ENCODE assay signal across 11 mouse cellular contexts in the genomic region with DNA sequence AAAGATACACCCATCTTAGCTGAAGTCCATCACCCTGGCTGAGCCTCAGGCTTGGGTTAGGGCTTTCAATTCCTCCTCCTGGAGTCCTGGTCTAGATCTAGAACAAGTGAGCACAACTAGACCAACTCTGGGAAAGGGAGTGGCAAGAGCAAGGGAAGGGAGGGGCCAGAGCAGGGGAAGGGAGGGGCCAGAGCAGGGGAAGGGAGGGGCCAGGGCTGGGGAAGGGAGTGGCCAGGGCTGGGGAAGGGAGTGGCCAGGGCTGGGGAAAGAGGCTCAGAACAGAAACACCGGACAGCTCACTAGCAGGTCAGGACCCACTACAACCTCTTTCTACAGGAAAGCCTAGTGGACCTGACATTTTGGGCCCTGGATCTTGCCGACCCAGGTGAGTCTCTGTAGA. TPM values are rescaled to one million over a fixed set of nuclear protein-coding genes. Genes with fewer than 3 reads are reported as not detected.
DNase-seq lines count a peak whose midpoint lies in the region; ATAC-seq lines count a peak whose summit lies in the region.
"Had no signal": no experiment of that assay in that cellular context is flagged by ENCODE, and none has a peak within 500 bp of the region (broad histone marks: within the 10 kb centered on the region; RNA-seq: fewer than 3 reads in every experiment).

No protein-coding gene starts in this region.

- H3K4me1 ChIP-seq in liver, embryonic 16.5 days (ENCODE audit: control insufficient read depth, low read depth, low read length), result 0 out of 2 replicates have a peak, but pooled peaks cover 2% of the 10 kb centered on the region
- H3K4me1 ChIP-seq: limb, embryonic 13.5 days had no signal

- ATAC-seq in liver, embryonic 16.5 days (ENCODE audit: low read depth), result 0 out of 2 replicates have a peak, but pooled peaks have one; percentile 39

- no peaks in the 10 kb centered on the region for H3K9me3 ChIP-seq in liver, embryonic 16.5 days (replicated peaks; ENCODE audit: control insufficient read depth, low read length)
- H3K9me3 ChIP-seq: limb, embryonic 13.5 days; neural tube, embryonic 13.5 days had no signal

- H3K27ac ChIP-seq in liver, embryonic 16.5 days (ENCODE audit: low read length), result no peak overlapping the region
- H3K27ac ChIP-seq: limb, embryonic 13.5 days; neural tube, embryonic 13.5 days had no signal

- H3K4me3 ChIP-seq in liver, embryonic 16.5 days (ENCODE audit: low read depth, low read length), result no peak overlapping the region
- H3K4me3 ChIP-seq: erythroblast, embryonic 14.5 days; limb, embryonic 13.5 days; neural tube, embryonic 13.5 days had no signal

- H3K9ac ChIP-seq in liver, embryonic 16.5 days (ENCODE audit: low read depth, low read length), result no peak overlapping the region
- H3K9ac ChIP-seq: limb, embryonic 13.5 days; neural tube, embryonic 13.5 days had no signal

- 23% methylated on average over 2 of the region's 2 CpGs for WGBS in liver, embryonic 16.5 days (ENCODE audit: insufficient replicate concordance)

- peak; percentile 6 for DNase-seq in thymus, postnatal 0 days (ENCODE audit: low spot score)
- DNase-seq in thymus, adult 18-20 months, result no peak
- peak; percentile 49 for DNase-seq in c-Kit-positive CD71-positive TER-119-positive erythroid progenitor cells, embryonic 14.5 days (ENCODE audit: low spot score)
- peak; percentile 32 for DNase-seq in yolk sac, embryonic 10.5 days (ENCODE audit: low spot score)
- no peak for DNase-seq in gastrocnemius, postnatal 10 days
- DNase-seq in cerebellum, postnatal 14 days, result no peak
- DNase-seq: heart, postnatal 10 days had no signal

- no peaks in the 10 kb centered on the region for H3K36me3 ChIP-seq in liver, embryonic 16.5 days (ENCODE audit: control insufficient read depth, insufficient read depth)
- H3K36me3 ChIP-seq: limb, embryonic 13.5 days; neural tube, embryonic 13.5 days had no signal

- no peaks in the 10 kb centered on the region for H3K27me3 ChIP-seq in liver, embryonic 16.5 days (ENCODE audit: control insufficient read depth, insufficient read depth, low read depth, low read length)
- H3K27me3 ChIP-seq: limb, embryonic 13.5 days; neural tube, embryonic 13.5 days had no signal

- H3K4me2 ChIP-seq in liver, embryonic 16.5 days (ENCODE audit: low read depth, low read length), result no peak overlapping the region
- H3K4me2 ChIP-seq: limb, embryonic 13.5 days; neural tube, embryonic 13.5 days had no signal

RNA-seq across cellular contexts. Expression of a gene that starts 42.9 kb away (rescaled TPM):
- 7.3 and 9.9 TPM in 2 replicates for polyA plus RNA-seq in thymus, postnatal 0 days (2015; fragmentation: Nextera tagmentation; extraction: Ambion mirVana)
- 2.5 and 2.7 TPM in 2 replicates for polyA plus RNA-seq in liver, embryonic 16.5 days (2015; fragmentation: Nextera tagmentation; extraction: Ambion mirVana)
- total RNA-seq in gastrocnemius, postnatal 10 days (2021), result 1 to 10 TPM; 2.6 to 3.0 TPM

Comparison
In these comparisons a context has a peak if more than half of its experiments do, and no peak if none do; other contexts are left out.
1. DNase-seq: peak in thymus, postnatal 0 days (single experiment), c-Kit-positive CD71-positive TER-119-positive erythroid progenitor cells, embryonic 14.5 days (single experiment) and yolk sac, embryonic 10.5 days (single experiment); none in thymus, adult 18-20 months (0 of 2), gastrocnemius, postnatal 10 days (single experiment) and cerebellum, postnatal 14 days (0 of 2).